In genomic region chr10:90942001-90942700, GRCm38 (mm10) we compare ENCODE assay signal across 17 mouse cellular contexts.
DNase-seq lines count a peak whose midpoint lies in the region; ATAC-seq lines count a peak whose summit lies in the region.
"Had no signal": no experiment of that assay in that cellular context is flagged by ENCODE, and none has a peak within 500 bp of the region (broad histone marks: within the 10 kb centered on the region; RNA-seq: fewer than 3 reads in every experiment).

No protein-coding gene starts in this region.

- no peak overlapping the region for H3K4me2 ChIP-seq in heart, embryonic 12.5 days
- H3K4me2 ChIP-seq in liver, embryonic 12.5 days = no peak overlapping the region
- H3K4me2 ChIP-seq: embryonic facial prominence, embryonic 15.5 days; heart, embryonic 15.5 days; hindbrain, embryonic 15.5 days; liver, embryonic 13.5 days had no signal

- DNase-seq in heart, adult 11 months = peak; percentile 97
- peak; percentile 41 for DNase-seq in cerebellum, adult 11 months
- peak; percentile 77 to 82 for DNase-seq in cerebellum, postnatal 10 days
- DNase-seq in heart, postnatal 10 days = peak; percentile 49 to 56
- no peak for DNase-seq in ovary, postnatal 14 days (ENCODE audit: low spot score)
- DNase-seq: kidney, postnatal 25 days; liver, embryonic 13.5 days; spleen, adult 18-20 months; thymus, postnatal 14 days had no signal

- no peak for ATAC-seq in heart, embryonic 12.5 days (ENCODE audit: insufficient number of reproducible peaks, low FRiP score)
- no peak for ATAC-seq in liver, embryonic 12.5 days
- ATAC-seq in granulocyte monocyte progenitor cell, adult 5-6 weeks (replicated peaks; ENCODE audit: poor library complexity, severe bottlenecking) = no peak
- ATAC-seq: intestine, postnatal 0 days had no signal

- H3K27me3 ChIP-seq in heart, embryonic 12.5 days (replicated peaks) = no peaks in the 10 kb centered on the region
- H3K27me3 ChIP-seq in liver, embryonic 12.5 days (replicated peaks) = no peaks in the 10 kb centered on the region
- H3K27me3 ChIP-seq: embryonic facial prominence, embryonic 15.5 days; heart, embryonic 15.5 days; hindbrain, embryonic 15.5 days; liver, embryonic 13.5 days had no signal

- no peaks in the 10 kb centered on the region for H3K4me1 ChIP-seq in heart, embryonic 12.5 days (replicated peaks)
- H3K4me1 ChIP-seq in liver, embryonic 12.5 days = no peaks in the 10 kb centered on the region
- H3K4me1 ChIP-seq: embryonic facial prominence, embryonic 15.5 days; heart, embryonic 15.5 days; hindbrain, embryonic 15.5 days; limb, embryonic 10.5 days; liver, embryonic 13.5 days had no signal

- no peak overlapping the region for H3K9ac ChIP-seq in heart, embryonic 12.5 days
- no peak overlapping the region for H3K9ac ChIP-seq in liver, embryonic 12.5 days
- H3K9ac ChIP-seq: embryonic facial prominence, embryonic 15.5 days; heart, embryonic 15.5 days; hindbrain, embryonic 15.5 days; liver, embryonic 13.5 days had no signal

- no peaks in the 10 kb centered on the region for H3K36me3 ChIP-seq in heart, embryonic 12.5 days
- H3K36me3 ChIP-seq in liver, embryonic 12.5 days = no peaks in the 10 kb centered on the region
- H3K36me3 ChIP-seq: embryonic facial prominence, embryonic 15.5 days; heart, embryonic 15.5 days; limb, embryonic 10.5 days; liver, embryonic 13.5 days had no signal

- 75% methylated on average over 14 of the region's 14 CpGs for WGBS in heart, embryonic 12.5 days
- 71% methylated on average over 14 of the region's 14 CpGs for WGBS in liver, embryonic 12.5 days (ENCODE audit: insufficient replicate concordance)

- no peak overlapping the region for H3K27ac ChIP-seq in heart, embryonic 12.5 days (ENCODE audit: poor library complexity, severe bottlenecking)
- no peak overlapping the region for H3K27ac ChIP-seq in liver, embryonic 12.5 days
- H3K27ac ChIP-seq: embryonic facial prominence, embryonic 15.5 days; heart, embryonic 15.5 days; hindbrain, embryonic 15.5 days; limb, embryonic 10.5 days; liver, embryonic 13.5 days had no signal

- no peaks in the 10 kb centered on the region for H3K9me3 ChIP-seq in heart, embryonic 12.5 days (replicated peaks)
- no peaks in the 10 kb centered on the region for H3K9me3 ChIP-seq in liver, embryonic 12.5 days (replicated peaks)
- H3K9me3 ChIP-seq: embryonic facial prominence, embryonic 15.5 days; heart, embryonic 15.5 days; hindbrain, embryonic 15.5 days; limb, embryonic 10.5 days; liver, embryonic 13.5 days had no signal

- intact Hi-C loops in heart, postnatal 10 days (cut with DNase I) = no loop called here

- H3K4me3 ChIP-seq in heart, embryonic 12.5 days = no peak overlapping the region
- no peak overlapping the region for H3K4me3 ChIP-seq in liver, embryonic 12.5 days
- H3K4me3 ChIP-seq: embryonic facial prominence, embryonic 15.5 days; heart, embryonic 15.5 days; hindbrain, embryonic 15.5 days; limb, embryonic 10.5 days; liver, embryonic 13.5 days had no signal
